Mouse (Mus musculus) limb, embryonic 15.5 days (tissue): ENCODE data around the gene Ubtf. TPM values are rescaled to one million over a fixed set of nuclear protein-coding genes. Genes with fewer than 3 reads are reported as not detected.

Source experiments
- ATAC-seq: fragments of 200-750 bp; cut with Nextera tagmentation; 2 replicates; pipeline ENCODE4 v1.8.0; 2017; ENCODE audit warnings: low read depth, moderate TSS enrichment; ENCODE audit not compliant: insufficient number of reproducible peaks, low FRiP score, low TSS enrichment
- H3K27ac ChIP-seq: fragments of 300-500 bp; sonication (generic); 2 replicates; pipeline ENCODE4 v1.5.1; 2015; ENCODE audit warnings: moderate library complexity, mild to moderate bottlenecking, inconsistent platforms
- H3K27me3 ChIP-seq: fragments of 300-500 bp; sonication (generic); 2 replicates; pipeline ENCODE4 v1.6.1; 2015; ENCODE audit warnings: inconsistent platforms
- H3K36me3 ChIP-seq: fragments of 300-500 bp; sonication (generic); 2 replicates; pipeline ENCODE4 v1.6.1; 2015; ENCODE audit warnings: inconsistent platforms
- H3K4me1 ChIP-seq: fragments of 300-500 bp; sonication (generic); 2 replicates; pipeline ENCODE4 v1.6.1; 2015; ENCODE audit warnings: inconsistent platforms
- H3K4me2 ChIP-seq: fragments of 300-500 bp; sonication (generic); 2 replicates; pipeline ENCODE4 v1.6.1; 2015; ENCODE audit warnings: mild to moderate bottlenecking, inconsistent platforms
- H3K4me3 ChIP-seq: fragments of 300-500 bp; sonication (generic); 2 replicates; pipeline ENCODE4 v1.5.1; 2015; ENCODE audit warnings: mild to moderate bottlenecking, inconsistent platforms
- H3K9ac ChIP-seq: fragments of 300-500 bp; sonication (generic); 2 replicates; pipeline ENCODE4 v1.6.1; 2015; ENCODE audit warnings: inconsistent platforms
- H3K9me3 ChIP-seq: fragments of 300-500 bp; sonication (generic); 2 replicates; pipeline ENCODE4 v1.6.1; 2016; ENCODE audit warnings: inconsistent platforms
- WGBS: fragments of 180-500 bp; shearing (Covaris S2); methylation state at CpG from one replicate; pipeline ENCODE4 v1.1.7; 2015; 5-methylcytosine and 5-hydroxymethylcytosine counted together
- polyA plus RNA-seq: library from polyadenylated mRNA; unstranded; fragments of >200 nt; fragmentation: Nextera tagmentation; extraction: Ambion mirVana; gene quantifications from 2 replicates; pipeline ENCODE4 v1.2.1, GENCODE M21; 2015

Ubtf gene
- polyA plus RNA-seq, 1 experiment from 2014 or later, result 85.7 TPM

- ATAC-seq, result no peak
- Histone ChIP-seq H3K4me3 (no peak overlapping the region), H3K27me3 (no peaks in the 10 kb centered on the region), H3K9me3 (no peaks in the 10 kb centered on the region), H3K9ac (no peak overlapping the region), H3K36me3 (peaks cover 7% of the 10 kb centered on the region), H3K4me1 (peaks cover 5% of the 10 kb centered on the region), H3K4me2 (no peak overlapping the region), H3K27ac (no peak overlapping the region)
- 85% methylated on average over 8 of the region's 8 CpGs for WGBS
Observed at GRCm38 (mm10) chr11:102266631-102267355, 52.7 kb downstream of the Ubtf start.

DNA sequence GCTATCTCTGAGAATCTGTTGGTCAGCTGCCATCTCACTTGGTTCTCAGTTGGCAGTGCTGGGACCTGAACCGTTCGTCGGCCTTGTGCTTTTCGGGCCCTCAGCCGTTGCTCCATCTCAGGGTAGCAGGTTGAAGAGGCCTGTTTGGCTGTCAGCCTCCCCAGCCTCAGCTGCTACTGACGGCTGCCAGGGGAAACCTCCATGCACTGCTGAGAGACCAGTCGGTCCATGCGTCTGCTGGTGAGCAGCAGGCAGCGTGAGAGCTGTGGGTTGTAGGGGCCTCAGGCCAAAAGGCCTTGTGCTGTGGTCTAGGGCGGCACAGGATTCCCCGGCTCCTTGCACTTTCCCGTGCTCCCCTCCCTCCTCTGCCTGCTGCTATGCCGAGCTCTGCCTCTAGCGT lies 53.7 kb downstream of the Ubtf start:
- no peak overlapping the region for H3K9ac ChIP-seq
- no peak overlapping the region for H3K4me2 ChIP-seq
- H3K9me3 ChIP-seq, result no peaks in the 10 kb centered on the region
- H3K4me3 ChIP-seq, result no peak overlapping the region
- H3K4me1 ChIP-seq, result peaks cover 5% of the 10 kb centered on the region
- WGBS, result 60% methylated on average over 14 of the region's 14 CpGs
- no peaks in the 10 kb centered on the region for H3K27me3 ChIP-seq
- H3K36me3 ChIP-seq, result peaks cover 10% of the 10 kb centered on the region
- H3K27ac ChIP-seq, result no peak overlapping the region
- no peak for ATAC-seq

- H3K36me3 ChIP-seq, result peaks cover 20% of the 10 kb centered on the region
- 95% methylated on average over 7 of the region's 7 CpGs for WGBS
- H3K9me3 ChIP-seq, result no peaks in the 10 kb centered on the region
- H3K4me2 ChIP-seq, result no peak overlapping the region
- ATAC-seq, result no peak
- no peak overlapping the region for H3K27ac ChIP-seq
- H3K4me1 ChIP-seq, result peaks cover 5% of the 10 kb centered on the region
- H3K4me3 ChIP-seq, result no peak overlapping the region
- no peak overlapping the region for H3K9ac ChIP-seq
- no peaks in the 10 kb centered on the region for H3K27me3 ChIP-seq
Observed at GRCm38 (mm10) chr11:102263211-102263610, 56.3 kb downstream of the Ubtf start.

DNA sequence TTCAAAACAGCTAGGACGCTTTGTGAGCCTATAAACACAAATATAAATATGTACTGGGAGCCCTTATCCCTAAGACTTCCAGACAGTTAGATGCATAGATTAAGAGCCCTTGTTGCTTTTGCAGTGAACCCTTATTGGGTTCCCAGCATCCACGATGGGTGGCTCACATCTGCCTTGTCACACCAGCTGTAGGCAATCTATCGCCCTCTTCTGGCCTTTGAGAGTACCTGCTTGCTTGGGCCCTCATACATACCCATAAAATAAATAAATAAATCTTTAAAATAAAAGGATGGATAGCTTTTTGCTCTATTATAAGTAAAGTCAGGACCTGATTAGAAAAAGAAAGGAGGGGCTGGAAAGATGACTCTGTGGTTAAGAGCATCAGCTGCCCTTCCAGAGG lies 61.0 kb downstream of the Ubtf start:
- no peaks in the 10 kb centered on the region for H3K27me3 ChIP-seq
- no peak overlapping the region for H3K9ac ChIP-seq
- no peak overlapping the region for H3K27ac ChIP-seq
- H3K4me2 ChIP-seq, result no peak overlapping the region
- no peaks in the 10 kb centered on the region for H3K9me3 ChIP-seq
- H3K36me3 ChIP-seq, result peaks cover 29% of the 10 kb centered on the region
- ATAC-seq, result no peak
- peaks cover 17% of the 10 kb centered on the region for H3K4me1 ChIP-seq
- H3K4me3 ChIP-seq, result no peak overlapping the region
- WGBS, result 89% methylated on average over 3 of the region's 3 CpGs

- no peak overlapping the region for H3K27ac ChIP-seq
- no peaks in the 10 kb centered on the region for H3K27me3 ChIP-seq
- ATAC-seq, result no peak
- H3K9me3 ChIP-seq, result no peaks in the 10 kb centered on the region
- no peak overlapping the region for H3K4me2 ChIP-seq
- 70% methylated on average over 6 of the region's 6 CpGs for WGBS
- no peak overlapping the region for H3K4me3 ChIP-seq
- H3K9ac ChIP-seq, result peak overlapping the region; percentile 7; the same call in 1 of the 2 replicates
- peaks cover 17% of the 10 kb centered on the region for H3K4me1 ChIP-seq
- H3K36me3 ChIP-seq, result peaks cover 29% of the 10 kb centered on the region
Observed at GRCm38 (mm10) chr11:102258095-102258494, 61.4 kb downstream of the Ubtf start.

GRCm38 (mm10) chr11:102257514-102257913 lies 62.0 kb downstream of the Ubtf start:
- Histone ChIP-seq H3K4me1 (peaks cover 17% of the 10 kb centered on the region), H3K9me3 (no peaks in the 10 kb centered on the region), H3K9ac (no peak overlapping the region), H3K4me2 (no peak overlapping the region), H3K27me3 (no peaks in the 10 kb centered on the region), H3K27ac (peak overlapping the region; percentile 38; the same call in 1 of the 2 replicates), H3K4me3 (no peak overlapping the region), H3K36me3 (peaks cover 26% of the 10 kb centered on the region)
- no peak for ATAC-seq
- WGBS, result 34% methylated on average over 9 of the region's 9 CpGs

Other genes starting within 250 kb of the Ubtf start
- 7.5 and 8.8 TPM in 2 replicates for gene Mpp2, start 231.2 kb downstream of the Ubtf start, polyA plus RNA-seq
- gene Ppy, start 218.4 kb downstream of the Ubtf start, polyA plus RNA-seq, result not detected in 2 replicates
- not detected in 2 replicates for gene Pyy, start 211.9 kb downstream of the Ubtf start, polyA plus RNA-seq
- gene Nags, start 174.2 kb downstream of the Ubtf start, polyA plus RNA-seq, result 0.12 and 0.14 TPM in 2 replicates
- 37.5 and 40.3 TPM in 2 replicates for gene Tmem101, start 163.3 kb downstream of the Ubtf start, polyA plus RNA-seq
- 119 and 130 TPM in 2 replicates for gene Lsm12, start 134.4 kb downstream of the Ubtf start, polyA plus RNA-seq
- 25.1 and 27.6 TPM in 2 replicates for gene G6pc3, start 130.1 kb downstream of the Ubtf start, polyA plus RNA-seq
- 94.1 and 96.7 TPM in 2 replicates for gene Hdac5, start 89.6 kb downstream of the Ubtf start, polyA plus RNA-seq
- 13.0 and 13.8 TPM in 2 replicates for gene BC030867, start 70.9 kb downstream of the Ubtf start, polyA plus RNA-seq
- gene Asb16, start 51.0 kb downstream of the Ubtf start, polyA plus RNA-seq, result 0.20 and 0.24 TPM in 2 replicates
- 53.4 and 53.9 TPM in 2 replicates for gene Tmub2, start 34.8 kb downstream of the Ubtf start, polyA plus RNA-seq
- gene Atxn7l3, start 23.1 kb downstream of the Ubtf start, polyA plus RNA-seq, result 15.0 and 18.0 TPM in 2 replicates
- 5.9 and 10.4 TPM in 2 replicates for gene Slc4a1, start 46.5 kb upstream of the Ubtf start, polyA plus RNA-seq
- 1.2 and 1.6 TPM in 2 replicates for gene Rundc3a, start 73.7 kb upstream of the Ubtf start, polyA plus RNA-seq
- 184 and 195 TPM in 2 replicates for gene Slc25a39, start 88.2 kb upstream of the Ubtf start, polyA plus RNA-seq
- 192 and 215 TPM in 2 replicates for gene Grn, start 110.6 kb upstream of the Ubtf start, polyA plus RNA-seq
- gene Fam171a2, start 127.9 kb upstream of the Ubtf start, polyA plus RNA-seq, result 4.9 and 5.7 TPM in 2 replicates
- 6.6 and 6.9 TPM in 2 replicates for gene Itga2b, start 150.4 kb upstream of the Ubtf start, polyA plus RNA-seq
- 46.2 and 56.5 TPM in 2 replicates for gene Gpatch8, start 236.7 kb upstream of the Ubtf start, polyA plus RNA-seq